Mouse (Mus musculus) midbrain, embryonic 13.5 days (tissue): ENCODE data around the gene Smad9. TPM values are rescaled to one million over a fixed set of nuclear protein-coding genes. Genes with fewer than 3 reads are reported as not detected.

Experiments used
- ATAC-seq: fragments of 200-750 bp; cut with Nextera tagmentation; 2 replicates; pipeline ENCODE4 v1.8.0; 2017; ENCODE audit warnings: mild to moderate bottlenecking, moderate TSS enrichment, moderate library complexity
- H3K27ac ChIP-seq: fragments of 300-500 bp; sonication (generic); 2 replicates; pipeline ENCODE4 v1.5.1; 2015; ENCODE audit warnings: inconsistent platforms, mild to moderate bottlenecking, moderate library complexity
- H3K27me3 ChIP-seq: fragments of 300-500 bp; sonication (generic); 2 replicates; pipeline ENCODE4 v1.6.1; 2015; ENCODE audit warnings: mild to moderate bottlenecking, inconsistent platforms
- H3K36me3 ChIP-seq: fragments of 300-500 bp; sonication (generic); 2 replicates; pipeline ENCODE4 v1.6.1; 2015; ENCODE audit warnings: mild to moderate bottlenecking, inconsistent platforms
- H3K4me1 ChIP-seq: fragments of 300-500 bp; sonication (generic); replicated peaks from 2 replicates; pipeline ENCODE4 v1.6.1; 2015; ENCODE audit warnings: inconsistent platforms
- H3K4me2 ChIP-seq: fragments of 300-500 bp; sonication (generic); replicated peaks from 2 replicates; pipeline ENCODE4 v1.6.1; 2015; ENCODE audit warnings: moderate library complexity, mild to moderate bottlenecking, inconsistent platforms
- H3K4me3 ChIP-seq: fragments of 300-500 bp; sonication (generic); replicated peaks from 2 replicates; pipeline ENCODE4 v1.5.1; 2015; ENCODE audit warnings: mild to moderate bottlenecking, inconsistent platforms
- H3K9ac ChIP-seq: fragments of 300-500 bp; sonication (generic); replicated peaks from 2 replicates; pipeline ENCODE4 v1.6.1; 2015; ENCODE audit warnings: mild to moderate bottlenecking, inconsistent platforms
- H3K9me3 ChIP-seq: fragments of 300-500 bp; sonication (generic); 2 replicates; pipeline ENCODE4 v1.6.1; 2016; ENCODE audit warnings: mild to moderate bottlenecking, inconsistent platforms
- WGBS: fragments of 180-500 bp; shearing (Covaris S2); methylation state at CpG from one replicate; pipeline ENCODE4 v1.1.7; 2015; 5-methylcytosine and 5-hydroxymethylcytosine counted together
- polyA plus RNA-seq: library from polyadenylated mRNA; unstranded; fragments of >200 nt; fragmentation: Nextera tagmentation; extraction: Ambion mirVana; gene quantifications from 2 replicates; pipeline ENCODE4 v1.2.1, GENCODE M21; 2015

Gene Smad9
- 0.15 and 0.17 TPM in 2 replicates for polyA plus RNA-seq

DNA sequence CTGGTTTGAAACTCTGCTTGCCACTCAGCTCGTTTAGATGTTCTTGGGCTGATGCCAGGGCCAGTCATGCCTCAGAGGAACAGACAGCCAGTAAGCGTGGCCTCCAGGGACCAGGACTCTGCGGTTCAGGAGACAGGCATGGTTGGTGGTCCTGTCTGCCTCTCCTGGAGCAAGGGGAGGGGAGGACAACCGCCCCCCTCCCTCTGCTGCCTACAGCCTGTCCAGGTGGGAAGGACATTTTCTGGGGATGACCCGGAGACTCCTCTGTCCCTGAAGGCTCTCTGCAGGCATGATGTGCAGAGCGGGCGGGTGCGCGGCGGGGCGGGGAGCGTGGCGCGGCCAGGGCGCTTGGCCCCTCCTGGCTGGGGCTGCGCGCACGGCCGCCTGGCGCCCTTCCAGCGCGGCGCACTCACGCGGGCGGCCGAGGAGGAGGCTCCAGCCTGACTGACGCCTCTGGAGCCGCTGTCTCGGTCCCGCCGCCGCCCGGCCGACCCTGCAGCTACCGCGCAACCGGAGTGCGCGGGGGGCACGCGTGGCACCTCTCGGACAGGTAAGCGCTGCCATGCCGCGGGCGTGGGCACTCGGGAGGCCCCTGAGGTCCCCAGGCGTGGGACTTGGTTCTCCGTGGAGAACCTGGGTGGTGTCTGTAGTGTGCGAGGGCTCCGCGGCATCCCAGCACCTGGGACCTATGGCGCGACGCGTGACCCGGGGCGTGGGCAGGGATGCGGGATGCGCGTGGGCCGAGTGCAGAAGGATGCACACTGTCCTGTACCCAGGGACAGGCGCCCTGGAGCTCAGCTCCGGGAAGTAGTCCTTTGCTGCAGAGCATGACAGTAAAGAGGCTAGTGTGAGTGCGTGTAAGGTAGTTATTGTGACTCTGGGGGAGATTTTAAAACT lies at the start of gene Smad9:
Smad9 (plus strand) TSS at position 438 of the 897 bp plus-strand sequence.
- ATAC-seq, result peak; percentile 91
- Histone ChIP-seq H3K27me3 (peaks cover 32% of the 10 kb centered on the region), H3K4me2 (peak within 1 kb of the TSS; percentile 98), H3K27ac (no peak within 1 kb of the TSS), H3K9me3 (no peaks in the 10 kb centered on the region), H3K4me3 (peak within 1 kb of the TSS; percentile 54), H3K4me1 (peaks cover 19% of the 10 kb centered on the region), H3K9ac (peak within 1 kb of the TSS; percentile 66), H3K36me3 (peaks cover 21% of the 10 kb centered on the region)
- under 1% methylated on average over 54 of the region's 66 CpGs for WGBS

DNA sequence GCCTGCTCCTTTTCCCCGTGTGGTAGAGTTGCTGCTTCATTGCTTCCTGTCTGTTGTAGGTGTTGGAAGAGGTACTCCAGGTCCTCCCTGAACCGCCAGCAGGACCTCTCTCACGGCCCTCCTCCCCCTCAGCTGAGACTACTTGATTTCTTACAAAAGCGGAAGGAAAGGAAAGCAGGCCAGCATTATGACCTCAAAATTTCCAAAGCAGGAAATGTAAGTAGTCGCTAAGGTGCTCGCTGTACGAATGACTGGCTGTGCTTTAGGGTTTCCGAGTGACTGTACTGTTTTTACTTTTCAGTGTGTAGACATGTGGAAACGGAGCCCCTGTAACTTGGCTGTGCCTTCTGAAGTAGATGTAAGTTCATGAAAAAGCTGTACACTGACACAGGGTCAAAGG lies 46.4 kb upstream of the Smad9 start:
- H3K36me3 ChIP-seq, result peaks cover 83% of the 10 kb centered on the region
- ATAC-seq, result no peak

GRCm38 (mm10) chr3:54714253-54714652 lies 41.1 kb upstream of the Smad9 start, which contains the start of gene Gm21958:
TSS of gene Gm21958 (minus strand) at chr3:54714353.
- 97% methylated on average over 6 of the region's 6 CpGs for WGBS

More for the DNA sequence above, 46.4 kb upstream of the Smad9 start:
- Histone ChIP-seq H3K9me3 (no peaks in the 10 kb centered on the region), H3K9ac (no peak overlapping the region), H3K4me2 (no peak overlapping the region), H3K27me3 (no peaks in the 10 kb centered on the region), H3K4me3 (no peak overlapping the region), H3K27ac (no peak overlapping the region), H3K4me1 (no peaks in the 10 kb centered on the region)
- WGBS, result 95% methylated on average over 9 of the region's 9 CpGs

GRCm38 (mm10) chr3:54715461-54715860 lies 39.9 kb upstream of the Smad9 start:
- no peak overlapping the region for H3K27ac ChIP-seq
- H3K9me3 ChIP-seq, result no peaks in the 10 kb centered on the region
- no peaks in the 10 kb centered on the region for H3K4me1 ChIP-seq
- peaks cover 68% of the 10 kb centered on the region for H3K36me3 ChIP-seq
- no peak overlapping the region for H3K4me3 ChIP-seq
- no peak overlapping the region for H3K9ac ChIP-seq
- 97% methylated on average over 6 of the region's 6 CpGs for WGBS
- H3K27me3 ChIP-seq, result no peaks in the 10 kb centered on the region
- ATAC-seq, result no peak
- no peak overlapping the region for H3K4me2 ChIP-seq

More at GRCm38 (mm10) chr3:54714253-54714652, 41.1 kb upstream of the Smad9 start, which contains the start of gene Gm21958:
- H3K4me1 ChIP-seq, result no peaks in the 10 kb centered on the region
- H3K4me2 ChIP-seq, result no peak within 1 kb of the TSS
- ATAC-seq, result no peak
- no peak within 1 kb of the TSS for H3K27ac ChIP-seq
- H3K27me3 ChIP-seq, result no peaks in the 10 kb centered on the region
- H3K9ac ChIP-seq, result no peak within 1 kb of the TSS
- H3K36me3 ChIP-seq, result peaks cover 78% of the 10 kb centered on the region
- no peaks in the 10 kb centered on the region for H3K9me3 ChIP-seq
- no peak within 1 kb of the TSS for H3K4me3 ChIP-seq

- Histone ChIP-seq H3K9ac (no peak overlapping the region), H3K4me2 (no peak overlapping the region), H3K27ac (no peak overlapping the region), H3K36me3 (peaks cover 68% of the 10 kb centered on the region), H3K4me3 (no peak overlapping the region), H3K4me1 (no peaks in the 10 kb centered on the region), H3K27me3 (no peaks in the 10 kb centered on the region), H3K9me3 (no peaks in the 10 kb centered on the region)
- ATAC-seq, result no peak
- 82% methylated on average over 6 of the region's 6 CpGs for WGBS
These were observed 38.0 kb upstream of the Smad9 start for GRCm38 (mm10) chr3:54717348-54717747.

GRCm38 (mm10) chr3:54718947-54719346 lies 36.4 kb upstream of the Smad9 start:
- H3K27me3 ChIP-seq, result no peaks in the 10 kb centered on the region
- H3K27ac ChIP-seq, result no peak overlapping the region
- no peak overlapping the region for H3K4me2 ChIP-seq
- no peak overlapping the region for H3K4me3 ChIP-seq
- H3K4me1 ChIP-seq, result no peaks in the 10 kb centered on the region
- H3K9ac ChIP-seq, result no peak overlapping the region
- H3K9me3 ChIP-seq, result no peaks in the 10 kb centered on the region
- peaks cover 68% of the 10 kb centered on the region for H3K36me3 ChIP-seq
- WGBS, result 51% methylated on average over 3 of the region's 3 CpGs
- ATAC-seq, result no peak

DNA sequence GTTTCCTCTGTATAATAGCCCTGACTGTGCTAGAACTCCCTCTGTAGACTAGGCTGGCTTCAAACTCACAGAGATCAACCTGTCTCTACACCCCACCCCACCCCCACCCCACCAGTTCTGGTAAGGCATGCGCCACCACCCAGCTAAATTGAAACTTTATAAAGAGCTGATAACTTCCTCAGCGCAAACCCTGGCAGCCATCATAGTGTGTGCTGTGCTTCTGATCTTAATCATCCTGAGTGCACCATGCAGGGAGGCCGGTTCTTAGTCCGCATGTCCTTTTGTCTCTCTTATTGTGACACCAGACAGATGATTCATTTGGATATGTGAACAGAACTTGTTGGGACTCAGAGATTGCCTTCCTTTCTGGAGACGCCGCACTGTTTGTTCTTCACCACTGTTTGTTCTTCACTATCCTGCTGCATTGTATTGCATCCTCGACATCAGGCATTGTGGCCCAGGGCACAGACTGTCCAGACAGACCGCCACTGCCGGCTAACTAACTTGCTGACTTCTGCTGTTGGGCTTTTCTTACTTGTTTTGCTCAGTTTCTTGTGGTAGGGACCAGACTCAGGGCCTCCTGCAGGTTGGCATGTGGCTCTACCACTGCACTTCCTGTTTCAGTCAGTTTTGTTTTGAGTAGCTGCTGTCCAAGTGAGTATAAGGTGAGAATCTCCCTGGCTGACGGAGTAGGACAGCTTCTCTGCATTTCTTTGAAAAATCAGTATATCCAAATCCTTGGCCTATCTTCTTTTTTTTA lies 31.5 kb upstream of the Smad9 start:
- no peaks in the 10 kb centered on the region for H3K9me3 ChIP-seq
- H3K4me3 ChIP-seq, result no peak overlapping the region
- no peak for ATAC-seq
- 87% methylated on average over 10 of the region's 10 CpGs for WGBS
- no peak overlapping the region for H3K4me2 ChIP-seq
- H3K4me1 ChIP-seq, result no peaks in the 10 kb centered on the region
- H3K36me3 ChIP-seq, result peaks cover 59% of the 10 kb centered on the region
- H3K9ac ChIP-seq, result no peak overlapping the region
- H3K27me3 ChIP-seq, result no peaks in the 10 kb centered on the region
- no peak overlapping the region for H3K27ac ChIP-seq

DNA sequence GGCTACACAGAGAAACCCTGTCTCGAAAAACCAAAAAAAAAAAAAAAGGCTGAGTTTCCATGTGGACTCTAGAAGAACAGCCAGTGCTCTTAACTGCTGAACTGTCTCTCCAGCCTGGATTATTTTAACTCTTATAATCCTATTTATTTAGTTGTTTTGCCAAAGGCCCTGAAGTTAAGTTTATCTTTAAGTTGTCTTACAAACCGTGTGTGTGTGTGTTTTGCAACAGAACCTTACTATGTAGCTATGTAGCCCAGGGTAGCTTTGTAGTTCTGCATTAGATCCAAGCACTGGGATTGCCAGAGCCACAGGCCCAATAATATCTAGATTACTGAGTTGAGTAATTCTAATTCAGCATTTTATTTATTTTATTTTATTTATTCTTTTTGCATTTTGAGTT lies 30.0 kb upstream of the Smad9 start:
- no peaks in the 10 kb centered on the region for H3K4me1 ChIP-seq
- WGBS, result 97% methylated on average over 2 of the region's 2 CpGs
- no peak for ATAC-seq
- no peak overlapping the region for H3K4me3 ChIP-seq
- H3K9ac ChIP-seq, result no peak overlapping the region
- H3K27ac ChIP-seq, result no peak overlapping the region
- no peak overlapping the region for H3K4me2 ChIP-seq
- no peaks in the 10 kb centered on the region for H3K9me3 ChIP-seq
- peaks cover 70% of the 10 kb centered on the region for H3K36me3 ChIP-seq
- no peaks in the 10 kb centered on the region for H3K27me3 ChIP-seq

- no peaks in the 10 kb centered on the region for H3K9me3 ChIP-seq
- no peak overlapping the region for H3K27ac ChIP-seq
- no peak overlapping the region for H3K9ac ChIP-seq
- no peaks in the 10 kb centered on the region for H3K4me1 ChIP-seq
- H3K4me3 ChIP-seq, result no peak overlapping the region
- no peak for ATAC-seq
- H3K27me3 ChIP-seq, result no peaks in the 10 kb centered on the region
- H3K4me2 ChIP-seq, result no peak overlapping the region
- WGBS, result 97% methylated on average over 2 of the region's 2 CpGs
- peaks cover 69% of the 10 kb centered on the region for H3K36me3 ChIP-seq
These were observed 27.8 kb upstream of the Smad9 start for GRCm38 (mm10) chr3:54727588-54727987.

- no peak overlapping the region for H3K4me2 ChIP-seq
- WGBS, result 93% methylated on average over 6 of the region's 6 CpGs
- no peak overlapping the region for H3K9ac ChIP-seq
- peaks cover 66% of the 10 kb centered on the region for H3K36me3 ChIP-seq
- no peaks in the 10 kb centered on the region for H3K9me3 ChIP-seq
- no peak overlapping the region for H3K4me3 ChIP-seq
- ATAC-seq, result no peak
- H3K27me3 ChIP-seq, result no peaks in the 10 kb centered on the region
- H3K4me1 ChIP-seq, result no peaks in the 10 kb centered on the region
- no peak overlapping the region for H3K27ac ChIP-seq
These were observed 27.3 kb upstream of the Smad9 start for GRCm38 (mm10) chr3:54728100-54728499.

GRCm38 (mm10) chr3:54731626-54732150 lies 23.7 kb upstream of the Smad9 start:
- 94% methylated on average over 8 of the region's 8 CpGs for WGBS
- peaks cover 56% of the 10 kb centered on the region for H3K36me3 ChIP-seq

GRCm38 (mm10) chr3:54732371-54732770 lies 23.0 kb upstream of the Smad9 start:
- no peak for ATAC-seq
- Histone ChIP-seq H3K9ac (no peak overlapping the region), H3K4me2 (no peak overlapping the region), H3K27ac (no peak overlapping the region), H3K4me1 (peaks cover 15% of the 10 kb centered on the region), H3K27me3 (no peaks in the 10 kb centered on the region), H3K4me3 (no peak overlapping the region), H3K9me3 (no peaks in the 10 kb centered on the region), H3K36me3 (peaks cover 51% of the 10 kb centered on the region)
- 99% methylated on average over 4 of the region's 4 CpGs for WGBS

More at GRCm38 (mm10) chr3:54731626-54732150, 23.7 kb upstream of the Smad9 start:
- ATAC-seq, result no peak
- H3K4me2 ChIP-seq, result no peak overlapping the region
- no peaks in the 10 kb centered on the region for H3K27me3 ChIP-seq
- no peak overlapping the region for H3K9ac ChIP-seq
- no peaks in the 10 kb centered on the region for H3K9me3 ChIP-seq
- no peak overlapping the region for H3K27ac ChIP-seq
- H3K4me1 ChIP-seq, result peaks cover 15% of the 10 kb centered on the region
- no peak overlapping the region for H3K4me3 ChIP-seq
